Mouse (Mus musculus): Measurements from ENCODE around the gene Rgs13. TPM values are rescaled to one million over a fixed set of nuclear protein-coding genes. Genes with fewer than 3 reads are reported as not detected.
"Not testable (repeated sequence)": the region's sequence is repeated elsewhere in the genome, so short reads cannot be mapped to it uniquely, and the experiment has no call there.

Gene Rgs13
- polyA plus RNA-seq, 1 experiment from 2014 or later: 0.13 TPM

GRCm38 (mm10) chr1:144151401-144152183, 25.6 kb downstream of the Rgs13 start:
- no peak overlapping the region for H3K4me2 ChIP-seq
- no peaks in the 10 kb centered on the region for H3K4me1 ChIP-seq (replicated peaks)
- no peak overlapping the region for H3K9ac ChIP-seq
- no peak overlapping the region for H3K4me3 ChIP-seq
- H3K9me3 ChIP-seq (replicated peaks): no peaks in the 10 kb centered on the region
- no peaks in the 10 kb centered on the region for H3K27me3 ChIP-seq
- WGBS: 70% methylated on average over 5 of the region's 5 CpGs
- no peak overlapping the region for H3K27ac ChIP-seq
- ATAC-seq (replicated peaks; ENCODE audit: insufficient number of reproducible peaks, insufficient read depth, low FRiP score, low read depth): no peak
- H3K36me3 ChIP-seq: no peaks in the 10 kb centered on the region

- ATAC-seq (replicated peaks; ENCODE audit: insufficient number of reproducible peaks, insufficient read depth, low FRiP score, low read depth): no peak
- Histone ChIP-seq H3K4me2 (no peak overlapping the region), H3K9me3 (replicated peaks) (no peaks in the 10 kb centered on the region), H3K4me1 (replicated peaks) (no peaks in the 10 kb centered on the region), H3K27me3 (no peaks in the 10 kb centered on the region), H3K36me3 (no peaks in the 10 kb centered on the region), H3K27ac (no peak overlapping the region), H3K4me3 (no peak overlapping the region), H3K9ac (no peak overlapping the region)
- 82% methylated on average over 3 of the region's 3 CpGs for WGBS
Observed at GRCm38 (mm10) chr1:144149997-144150396, 27.2 kb downstream of the Rgs13 start.

- WGBS: 77% methylated on average over 2 of the region's 2 CpGs
- H3K4me3 ChIP-seq; ATAC-seq (replicated peaks; ENCODE audit: insufficient number of reproducible peaks, insufficient read depth, low FRiP score, low read depth): not testable (repeated sequence)
Observed at GRCm38 (mm10) chr1:144141398-144141797, 35.8 kb downstream of the Rgs13 start.

GRCm38 (mm10) chr1:144139847-144140246, 37.3 kb downstream of the Rgs13 start:
- Histone ChIP-seq H3K27ac (no peak overlapping the region), H3K9me3 (replicated peaks) (no peaks in the 10 kb centered on the region), H3K4me3 (no peak overlapping the region), H3K27me3 (no peaks in the 10 kb centered on the region), H3K4me1 (replicated peaks) (no peaks in the 10 kb centered on the region), H3K36me3 (no peaks in the 10 kb centered on the region), H3K9ac (no peak overlapping the region), H3K4me2 (no peak overlapping the region)
- no peak for ATAC-seq (replicated peaks; ENCODE audit: insufficient number of reproducible peaks, insufficient read depth, low FRiP score, low read depth)
- WGBS: 88% methylated on average over 1 of the region's 1 CpGs

More at GRCm38 (mm10) chr1:144141398-144141797, 35.8 kb downstream of the Rgs13 start:
- not testable (repeated sequence) for H3K4me2 ChIP-seq; H3K9ac ChIP-seq; H3K27ac ChIP-seq; H3K4me1 ChIP-seq (replicated peaks); H3K27me3 ChIP-seq; H3K36me3 ChIP-seq; H3K9me3 ChIP-seq (replicated peaks)

- H3K27me3 ChIP-seq: no peaks in the 10 kb centered on the region
- no peak overlapping the region for H3K4me3 ChIP-seq
- no peaks in the 10 kb centered on the region for H3K4me1 ChIP-seq (replicated peaks)
- no peak overlapping the region for H3K4me2 ChIP-seq
- no peak overlapping the region for H3K9ac ChIP-seq
- H3K9me3 ChIP-seq (replicated peaks): no peaks in the 10 kb centered on the region
- H3K36me3 ChIP-seq: no peaks in the 10 kb centered on the region
- ATAC-seq (replicated peaks; ENCODE audit: insufficient number of reproducible peaks, insufficient read depth, low FRiP score, low read depth): no peak
- no peak overlapping the region for H3K27ac ChIP-seq
- 74% methylated on average over 7 of the region's 7 CpGs for WGBS
Observed at GRCm38 (mm10) chr1:144127965-144128364, 49.2 kb downstream of the Rgs13 start.

- 72% methylated on average over 4 of the region's 4 CpGs for WGBS
- H3K27me3 ChIP-seq: no peaks in the 10 kb centered on the region
- H3K4me3 ChIP-seq: no peak overlapping the region
- no peak overlapping the region for H3K4me2 ChIP-seq
- ATAC-seq (replicated peaks; ENCODE audit: insufficient number of reproducible peaks, insufficient read depth, low FRiP score, low read depth): no peak
- H3K4me1 ChIP-seq (replicated peaks): no peaks in the 10 kb centered on the region
- H3K9ac ChIP-seq: no peak overlapping the region
- no peaks in the 10 kb centered on the region for H3K36me3 ChIP-seq
- H3K9me3 ChIP-seq (replicated peaks): no peaks in the 10 kb centered on the region
- H3K27ac ChIP-seq: no peak overlapping the region
Observed at GRCm38 (mm10) chr1:144120042-144120441, 57.1 kb downstream of the Rgs13 start.

- no peak overlapping the region for H3K4me3 ChIP-seq
- H3K27ac ChIP-seq: no peak overlapping the region
- ATAC-seq (replicated peaks; ENCODE audit: insufficient number of reproducible peaks, insufficient read depth, low FRiP score, low read depth): no peak
- H3K4me1 ChIP-seq (replicated peaks): no peaks in the 10 kb centered on the region
- 62% methylated on average over 2 of the region's 2 CpGs for WGBS
- H3K9me3 ChIP-seq (replicated peaks): no peaks in the 10 kb centered on the region
- H3K36me3 ChIP-seq: no peaks in the 10 kb centered on the region
- H3K9ac ChIP-seq: no peak overlapping the region
- no peak overlapping the region for H3K4me2 ChIP-seq
- H3K27me3 ChIP-seq: no peaks in the 10 kb centered on the region
Observed at GRCm38 (mm10) chr1:144119456-144119855, 57.7 kb downstream of the Rgs13 start.

- Histone ChIP-seq H3K9me3 (replicated peaks) (no peaks in the 10 kb centered on the region), H3K36me3 (no peaks in the 10 kb centered on the region), H3K27ac (no peak overlapping the region), H3K9ac (no peak overlapping the region), H3K4me2 (no peak overlapping the region), H3K4me3 (no peak overlapping the region), H3K4me1 (replicated peaks) (no peaks in the 10 kb centered on the region; the same call in 1 of the 2 replicates), H3K27me3 (no peaks in the 10 kb centered on the region)
- ATAC-seq (replicated peaks; ENCODE audit: insufficient number of reproducible peaks, insufficient read depth, low FRiP score, low read depth): no peak
- 82% methylated on average over 6 of the region's 6 CpGs for WGBS
Observed at GRCm38 (mm10) chr1:144115848-144116727, 61.1 kb downstream of the Rgs13 start.

- 62% methylated on average over 6 of the region's 6 CpGs for WGBS
- no peak overlapping the region for H3K27ac ChIP-seq
- no peak overlapping the region for H3K4me2 ChIP-seq
- H3K9ac ChIP-seq: no peak overlapping the region
- no peaks in the 10 kb centered on the region for H3K27me3 ChIP-seq
- H3K36me3 ChIP-seq: no peaks in the 10 kb centered on the region
- H3K4me3 ChIP-seq: no peak overlapping the region
- no peak for ATAC-seq (replicated peaks; ENCODE audit: insufficient number of reproducible peaks, insufficient read depth, low FRiP score, low read depth)
- no peaks in the 10 kb centered on the region; the same call in 1 of the 2 replicates for H3K4me1 ChIP-seq (replicated peaks)
- H3K9me3 ChIP-seq (replicated peaks): no peaks in the 10 kb centered on the region
Observed at GRCm38 (mm10) chr1:144113438-144114074, 63.6 kb downstream of the Rgs13 start.

- Histone ChIP-seq H3K27ac (no peak overlapping the region), H3K27me3 (no peaks in the 10 kb centered on the region), H3K36me3 (no peaks in the 10 kb centered on the region), H3K9ac (no peak overlapping the region), H3K4me1 (replicated peaks) (no peaks in the 10 kb centered on the region; the same call in 1 of the 2 replicates), H3K4me3 (no peak overlapping the region), H3K4me2 (no peak overlapping the region), H3K9me3 (replicated peaks) (no peaks in the 10 kb centered on the region)
- WGBS: 56% methylated on average over 2 of the region's 2 CpGs
- ATAC-seq (replicated peaks; ENCODE audit: insufficient number of reproducible peaks, insufficient read depth, low FRiP score, low read depth): no peak
Observed at GRCm38 (mm10) chr1:144112946-144113345, 64.2 kb downstream of the Rgs13 start.

- Histone ChIP-seq H3K4me1 (replicated peaks) (no peaks in the 10 kb centered on the region), H3K27me3 (no peaks in the 10 kb centered on the region), H3K9ac (no peak overlapping the region), H3K36me3 (no peaks in the 10 kb centered on the region), H3K4me3 (no peak overlapping the region), H3K9me3 (replicated peaks) (no peaks in the 10 kb centered on the region), H3K4me2 (no peak overlapping the region), H3K27ac (no peak overlapping the region)
- 43% methylated on average over 1 of the region's 1 CpGs for WGBS
- ATAC-seq (replicated peaks; ENCODE audit: insufficient number of reproducible peaks, insufficient read depth, low FRiP score, low read depth): no peak
Observed at GRCm38 (mm10) chr1:144098587-144099258, 78.4 kb downstream of the Rgs13 start.

All from heart, embryonic 15.5 days (tissue).